Mouse (Mus musculus): ENCODE results near the gene Sympk. TPM values are rescaled to one million over a fixed set of nuclear protein-coding genes. Genes with fewer than 3 reads are reported as not detected.

Sympk gene
- total and polyA plus RNA-seq, 3 experiments = 122 to 226 TPM; not detected in 1

DNA sequence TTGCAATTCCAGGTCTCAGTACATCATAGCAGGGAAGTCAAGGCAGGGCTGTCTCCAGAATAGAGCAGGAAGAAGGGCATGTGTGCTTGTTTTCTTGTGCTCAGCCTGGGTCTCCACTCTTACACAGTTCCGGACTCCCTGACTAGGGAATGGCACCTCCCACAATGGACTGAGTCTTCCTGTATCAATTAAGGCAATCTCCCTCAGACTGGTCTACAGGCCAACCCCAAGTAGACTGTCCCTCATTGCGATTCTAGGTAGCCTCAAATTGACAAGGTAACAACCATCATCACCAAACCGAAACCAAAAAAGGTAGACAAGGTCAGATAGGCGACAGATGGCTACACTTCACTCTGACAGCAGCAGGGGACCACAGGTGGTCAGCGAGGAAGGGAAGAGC is 51.1 kb downstream of the Sympk start:
- H3K4me3 ChIP-seq (ENCODE audit: control insufficient read depth in 1 of 2, insufficient read depth in 1 of 2, low read depth in 2 of 2, low read length in 2 of 2) = peak overlapping the region; percentile 64 to 70
- H3K27ac ChIP-seq (ENCODE audit: control insufficient read depth, low read depth, low read length) = no peak overlapping the region
- H3K4me1 ChIP-seq (ENCODE audit: control insufficient read depth in 1 of 2, insufficient read depth in 2 of 2, low read length in 2 of 2) = peaks cover 4 to 20% of the 10 kb centered on the region in 2 experiments
- peak overlapping the region; percentile 34; the same call in 1 of the 2 replicates for H3K9ac ChIP-seq (ENCODE audit: control insufficient read depth, low read depth, low read length, poor library complexity, severe bottlenecking)
- TF ChIP-seq ETS1 (IDR thresholded peaks at IDR 0.05; ENCODE audit: low read depth, low read length) (no peak), POLR2A (IDR thresholded peaks at IDR 0.05; ENCODE audit: control insufficient read depth in 1 of 2, insufficient read depth in 1 of 2, low read depth in 1 of 2, low read length in 2 of 2, poor library complexity in 1 of 2) (no peak), TBP (IDR thresholded peaks at IDR 0.05; ENCODE audit: low read depth, low read length) (no peak), UBTF (IDR thresholded peaks at IDR 0.05; ENCODE audit: borderline replicate concordance, insufficient read depth, low read depth, low read length) (no peak), CHD2 (IDR thresholded peaks at IDR 0.05; ENCODE audit: low read length) (no peak), TCF12 (IDR thresholded peaks at IDR 0.05; ENCODE audit: low read depth, low read length) (no peak), SMC3 (IDR thresholded peaks at IDR 0.05; ENCODE audit: low read depth, low read length) (no peak), JUND (IDR thresholded peaks at IDR 0.05; ENCODE audit: low read depth, low read length) (no peak), E2F4 (IDR thresholded peaks at IDR 0.05; ENCODE audit: borderline replicate concordance, low read depth, low read length) (no peak), MAZ (IDR thresholded peaks at IDR 0.05; ENCODE audit: low read depth, low read length) (no peak), HCFC1 (IDR thresholded peaks at IDR 0.05; ENCODE audit: low read depth, low read length) (no peak), TAL1 (IDR thresholded peaks at IDR 0.05; ENCODE audit: low read length) (no peak), POLR2AphosphoS5 (IDR thresholded peaks at IDR 0.05; ENCODE audit: borderline replicate concordance, low read depth, low read length) (no peak), GABPA (IDR thresholded peaks at IDR 0.05; ENCODE audit: low read depth, low read length) (no peak), GATA1 (IDR thresholded peaks at IDR 0.05; ENCODE audit: low read depth, low read length) (no peak), BHLHE40 (IDR thresholded peaks at IDR 0.05; ENCODE audit: borderline replicate concordance, low read depth, low read length) (no peak), POLR2AphosphoS2 (IDR thresholded peaks at IDR 0.05; ENCODE audit: low read length) (no peak), EP300 (IDR thresholded peaks at IDR 0.05; ENCODE audit: low read depth in 1 of 2, low read length in 2 of 2) (no peak)
- H3K27me3 ChIP-seq (ENCODE audit: control insufficient read depth in 1 of 2, insufficient read depth in 2 of 2, low read length in 2 of 2) = no peaks in the 10 kb centered on the region
- H3K9me3 ChIP-seq (replicated peaks; ENCODE audit: insufficient read depth, low read length) = no peaks in the 10 kb centered on the region
- H3K79me2 ChIP-seq (ENCODE audit: control insufficient read depth, insufficient read depth, low read length, poor library complexity) = peaks cover 9% of the 10 kb centered on the region
- DNase-seq (ENCODE audit: low read depth, low spot score) = peak; percentile 25
- peaks cover 0 to 11% of the 10 kb centered on the region in 2 experiments; a peak in 2 of 4 replicates for H3K36me3 ChIP-seq (ENCODE audit: control insufficient read depth in 1 of 2, insufficient read depth in 2 of 2, low read length in 2 of 2)

DNA sequence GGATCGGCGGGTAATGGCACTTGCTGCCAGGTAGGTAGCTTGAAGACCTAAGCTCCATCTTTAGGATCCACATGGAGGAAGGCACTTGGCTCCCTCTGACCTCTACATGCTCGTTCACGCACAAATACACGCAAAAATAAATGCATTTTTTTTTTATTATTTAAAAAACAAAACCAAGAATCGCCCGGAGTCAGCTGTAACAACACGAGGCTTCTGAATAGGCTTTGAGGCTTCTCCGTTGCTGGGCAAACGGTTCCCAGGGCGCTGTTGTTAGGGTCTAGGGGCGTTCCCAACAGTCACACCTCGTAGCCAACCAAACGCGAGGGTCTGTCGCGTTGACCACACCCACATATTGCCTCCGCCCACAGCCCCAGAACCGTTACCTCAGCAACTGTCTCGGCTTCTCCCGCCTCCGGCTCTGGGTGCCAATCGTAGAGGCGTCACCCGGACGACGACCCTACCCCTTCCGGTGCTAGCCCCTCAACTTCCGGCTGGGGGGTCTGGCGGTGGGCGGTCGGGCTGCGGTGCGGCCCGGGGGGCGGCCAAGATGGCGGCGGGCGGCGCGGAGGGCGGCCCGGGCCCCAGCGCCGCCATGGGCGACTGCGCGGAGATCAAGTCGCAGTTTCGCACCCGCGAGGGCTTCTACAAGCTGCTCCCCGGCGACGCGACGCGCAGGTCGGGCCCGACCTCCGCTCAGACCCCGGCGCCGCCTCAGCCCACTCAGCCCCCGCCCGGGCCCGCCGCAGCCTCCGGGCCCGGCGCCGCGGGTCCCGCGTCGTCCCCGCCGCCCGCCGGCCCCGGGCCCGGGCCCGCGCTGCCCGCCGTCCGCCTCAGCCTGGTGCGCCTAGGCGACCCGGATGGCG is 51.8 kb downstream of the Sympk start, which contains the start of gene Dmwd:
TSS of gene Dmwd (plus strand) at position 505 of the 863 bp plus-strand sequence.
- Histone ChIP-seq H3K27me3 (ENCODE audit: control insufficient read depth in 1 of 2, insufficient read depth in 2 of 2, low read length in 2 of 2) (no peaks in the 10 kb centered on the region), H3K79me2 (ENCODE audit: control insufficient read depth, insufficient read depth, low read length, poor library complexity) (peaks cover 9% of the 10 kb centered on the region), H3K4me3 (ENCODE audit: control insufficient read depth in 1 of 2, insufficient read depth in 1 of 2, low read depth in 2 of 2, low read length in 2 of 2) (peak within 1 kb of the TSS; percentile 70 to 95), H3K9me3 (replicated peaks; ENCODE audit: insufficient read depth, low read length) (no peaks in the 10 kb centered on the region), H3K9ac (ENCODE audit: control insufficient read depth, low read depth, low read length, poor library complexity, severe bottlenecking) (peak within 1 kb of the TSS; percentile 84), H3K4me1 (ENCODE audit: control insufficient read depth in 1 of 2, insufficient read depth in 2 of 2, low read length in 2 of 2) (peaks cover 4 to 20% of the 10 kb centered on the region in 2 experiments), H3K36me3 (ENCODE audit: control insufficient read depth in 1 of 2, insufficient read depth in 2 of 2, low read length in 2 of 2) (peaks cover 0 to 11% of the 10 kb centered on the region in 2 experiments; a peak in 2 of 4 replicates), H3K27ac (ENCODE audit: control insufficient read depth, low read depth, low read length) (peak within 1 kb of the TSS; percentile 29)
- peak; percentile 99 for DNase-seq (ENCODE audit: low read depth, low spot score)
- TF ChIP-seq NRF1 (IDR thresholded peaks at IDR 0.05; ENCODE audit: insufficient read depth, low read depth, low read length, poor library complexity, severe bottlenecking) = 0 out of 2 replicates have a peak, but pooled peaks have one; percentile 9
- peak; percentile 67 for TF ChIP-seq MAX (IDR thresholded peaks at IDR 0.05; ENCODE audit: low read length)
- no peak for TF ChIP-seq ZKSCAN1 (IDR thresholded peaks at IDR 0.05; ENCODE audit: low read depth, low read length)
- TF ChIP-seq CTCF (IDR thresholded peaks at IDR 0.05 in 2 of 3, conservative IDR thresholded peaks at IDR 0.05 in 1 of 3; ENCODE audit: control insufficient read depth in 1 of 3, insufficient read depth in 1 of 3, low read depth in 2 of 3, low read length in 3 of 3, poor library complexity in 1 of 3, severe bottlenecking in 1 of 3) = no peak
- TF ChIP-seq USF2 (IDR thresholded peaks at IDR 0.05; ENCODE audit: borderline replicate concordance in 1 of 2, insufficient read depth in 1 of 2, low read depth in 1 of 2, low read length in 2 of 2) = no peak
- no peak for TF ChIP-seq POLR2AphosphoS5 (IDR thresholded peaks at IDR 0.05; ENCODE audit: borderline replicate concordance, low read depth, low read length)
- TF ChIP-seq MYB (IDR thresholded peaks at IDR 0.05; ENCODE audit: low read depth, low read length) = peak; percentile 68
- TF ChIP-seq RAD21 (IDR thresholded peaks at IDR 0.05; ENCODE audit: low read depth, low read length) = no peak
- TF ChIP-seq ZC3H11A (IDR thresholded peaks at IDR 0.05; ENCODE audit: low read depth, low read length) = no peak
- peak; percentile 77 for TF ChIP-seq MAZ (IDR thresholded peaks at IDR 0.05; ENCODE audit: low read depth, low read length)
- peak; percentile 16; the same call in 1 of the 2 replicates for TF ChIP-seq TCF12 (IDR thresholded peaks at IDR 0.05; ENCODE audit: low read depth, low read length)
- no peak for TF ChIP-seq BHLHE40 (IDR thresholded peaks at IDR 0.05; ENCODE audit: borderline replicate concordance, low read depth, low read length)
- TF ChIP-seq SMC3 (IDR thresholded peaks at IDR 0.05; ENCODE audit: low read depth, low read length) = no peak
- TF ChIP-seq JUND (IDR thresholded peaks at IDR 0.05; ENCODE audit: low read depth, low read length) = no peak
- peak; percentile 99 for TF ChIP-seq SIN3A (IDR thresholded peaks at IDR 0.05; ENCODE audit: low read length)
- no peak for TF ChIP-seq MEF2A (IDR thresholded peaks at IDR 0.05; ENCODE audit: extremely low read depth, insufficient replicate concordance, low read depth, low read length, poor library complexity, severe bottlenecking)
- TF ChIP-seq GATA1 (IDR thresholded peaks at IDR 0.05; ENCODE audit: low read depth, low read length) = no peak

Measured in MEL (cell line).